Mouse (Mus musculus) liver, postnatal 0 days (tissue): ENCODE data around the gene Chrna7.

Experiments used
- CTCF ChIP-seq: sonication (generic); IDR thresholded peaks from 2 replicates; pipeline ENCODE4 v1.5.1; 2016; ENCODE audit warnings: antibody characterized with exemption, low read depth
- EP300 ChIP-seq: IDR thresholded peaks from 2 replicates; pipeline ENCODE4 v1.6.1; 2016; ENCODE audit warnings: antibody characterized with exemption, low read depth, mild to moderate bottlenecking

DNA sequence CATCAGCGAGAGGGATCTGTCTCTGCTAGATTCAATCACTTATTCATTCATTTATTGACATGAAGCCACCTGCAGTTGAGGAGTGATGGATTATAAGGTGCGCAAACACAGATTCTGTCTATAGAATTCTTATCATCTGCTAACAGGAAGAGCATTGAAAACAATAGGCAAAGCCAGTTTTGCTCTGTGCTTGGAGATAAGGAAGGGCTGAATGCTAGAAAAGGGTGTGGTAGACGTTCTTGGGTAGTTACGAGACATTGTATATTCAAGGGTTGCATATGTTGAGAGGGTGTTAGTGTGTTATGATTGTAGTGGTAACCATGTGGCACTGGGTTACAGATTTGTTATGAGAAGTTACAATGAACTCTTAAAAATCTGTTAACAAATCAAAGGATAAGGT is 103.0 kb downstream of the Chrna7 start:
- TF ChIP-seq EP300: no peak
- no peak for TF ChIP-seq CTCF
